Mouse (Mus musculus) midbrain, embryonic 12.5 days (tissue): ENCODE data around the gene Gng3. TPM values are rescaled to one million over a fixed set of nuclear protein-coding genes. Genes with fewer than 3 reads are reported as not detected.
A peak's percentile ranks its signal among the peaks of the same experiment; 100 is the strongest.

Source experiments
- ATAC-seq: fragments of 200-750 bp; cut with Nextera tagmentation; 2 replicates; pipeline ENCODE4 v1.8.0; 2017; ENCODE audit warnings: low read depth, moderate TSS enrichment, moderate library complexity; ENCODE audit not compliant: low FRiP score
- H3K27ac ChIP-seq: fragments of 300-500 bp; sonication (generic); replicated peaks from 2 replicates; pipeline ENCODE4 v1.5.1; 2016; ENCODE audit warnings: mild to moderate bottlenecking
- H3K27me3 ChIP-seq: fragments of 300-500 bp; sonication (generic); 2 replicates; pipeline ENCODE4 v1.6.1; 2016; ENCODE audit warnings: mild to moderate bottlenecking
- H3K36me3 ChIP-seq: fragments of 300-500 bp; sonication (generic); 2 replicates; pipeline ENCODE4 v1.6.1; 2016
- H3K4me1 ChIP-seq: fragments of 300-500 bp; sonication (generic); 2 replicates; pipeline ENCODE4 v1.6.1; 2016
- H3K4me2 ChIP-seq: fragments of 300-500 bp; sonication (generic); replicated peaks from 2 replicates; pipeline ENCODE4 v1.6.1; 2016; ENCODE audit warnings: mild to moderate bottlenecking, moderate library complexity
- H3K4me3 ChIP-seq: fragments of 300-500 bp; sonication (generic); 2 replicates; pipeline ENCODE4 v1.5.1; 2016; ENCODE audit warnings: mild to moderate bottlenecking
- H3K9ac ChIP-seq: fragments of 300-500 bp; sonication (generic); replicated peaks from 2 replicates; pipeline ENCODE4 v1.6.1; 2016; ENCODE audit warnings: mild to moderate bottlenecking, moderate library complexity
- H3K9me3 ChIP-seq: fragments of 300-500 bp; sonication (generic); 2 replicates; pipeline ENCODE4 v1.6.1; 2016; ENCODE audit warnings: mild to moderate bottlenecking
- WGBS: fragments of 180-500 bp; shearing (Covaris S2); methylation state at CpG from one replicate; pipeline ENCODE4 v1.1.7; 2016; 5-methylcytosine and 5-hydroxymethylcytosine counted together
- polyA plus RNA-seq: library from polyadenylated mRNA; unstranded; fragments of >200 nt; fragmentation: Nextera tagmentation; extraction: Ambion mirVana; gene quantifications from 2 replicates; pipeline ENCODE4 v1.2.1, GENCODE M21; 2016

Gng3 gene
- polyA plus RNA-seq, 1 experiment from 2014 or later, result 174 TPM

DNA sequence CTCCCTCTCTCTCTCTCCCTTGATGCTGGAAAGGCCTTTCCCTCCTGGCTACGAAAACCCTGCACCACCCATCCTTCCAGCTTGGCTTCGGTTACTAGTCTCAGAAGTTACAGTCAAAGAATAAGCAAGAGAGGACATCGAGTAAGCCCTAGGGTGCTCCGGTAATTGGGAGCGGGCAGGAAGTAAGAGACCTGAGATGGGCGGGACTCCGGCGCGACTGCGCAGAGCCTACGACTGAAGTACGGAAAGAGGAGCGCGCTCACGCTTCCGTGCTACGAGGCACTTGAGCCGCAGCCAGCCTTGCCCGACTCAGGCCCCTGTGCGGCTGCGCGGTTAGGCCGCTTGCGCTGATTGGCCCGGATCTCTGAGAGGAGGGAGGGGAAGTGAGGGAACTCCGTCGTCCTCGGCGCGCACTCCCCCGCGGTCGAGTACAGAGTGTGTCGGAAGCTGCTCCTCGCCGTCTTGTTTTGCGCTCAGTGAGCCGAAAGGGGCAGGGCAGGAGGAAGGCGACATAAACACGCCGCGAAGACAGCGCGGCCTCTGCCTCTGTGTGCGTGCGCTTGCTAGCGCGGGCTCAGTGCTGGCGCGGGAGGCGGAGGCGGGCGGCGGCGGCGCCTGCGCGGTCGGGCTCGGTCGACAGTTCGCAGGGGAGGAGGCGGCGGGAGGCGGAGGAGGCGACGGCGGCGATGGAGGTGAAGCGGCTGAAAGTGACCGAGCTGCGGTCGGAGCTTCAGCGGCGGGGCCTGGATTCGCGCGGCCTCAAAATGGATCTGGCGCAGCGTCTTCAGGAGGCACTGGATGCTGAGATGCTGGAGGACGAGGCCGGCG is 19.2 kb downstream of the Gng3 start, which contains the start of gene Hnrnpul2:
Hnrnpul2 (plus strand) TSS at position 415 of the 828 bp plus-strand sequence.
- no peaks in the 10 kb centered on the region for H3K27me3 ChIP-seq
- peak within 1 kb of the TSS; percentile 99 for H3K27ac ChIP-seq
- peaks cover 55% of the 10 kb centered on the region for H3K4me1 ChIP-seq
- no peaks in the 10 kb centered on the region for H3K9me3 ChIP-seq
- peaks cover 38% of the 10 kb centered on the region for H3K36me3 ChIP-seq
- H3K4me2 ChIP-seq, result peak within 1 kb of the TSS; percentile 94
- peak within 1 kb of the TSS; percentile 99 for H3K9ac ChIP-seq
- under 1% methylated on average over 81 of the region's 83 CpGs for WGBS
- peak within 1 kb of the TSS; percentile 100 for H3K4me3 ChIP-seq
- ATAC-seq, result peak; percentile 97

DNA sequence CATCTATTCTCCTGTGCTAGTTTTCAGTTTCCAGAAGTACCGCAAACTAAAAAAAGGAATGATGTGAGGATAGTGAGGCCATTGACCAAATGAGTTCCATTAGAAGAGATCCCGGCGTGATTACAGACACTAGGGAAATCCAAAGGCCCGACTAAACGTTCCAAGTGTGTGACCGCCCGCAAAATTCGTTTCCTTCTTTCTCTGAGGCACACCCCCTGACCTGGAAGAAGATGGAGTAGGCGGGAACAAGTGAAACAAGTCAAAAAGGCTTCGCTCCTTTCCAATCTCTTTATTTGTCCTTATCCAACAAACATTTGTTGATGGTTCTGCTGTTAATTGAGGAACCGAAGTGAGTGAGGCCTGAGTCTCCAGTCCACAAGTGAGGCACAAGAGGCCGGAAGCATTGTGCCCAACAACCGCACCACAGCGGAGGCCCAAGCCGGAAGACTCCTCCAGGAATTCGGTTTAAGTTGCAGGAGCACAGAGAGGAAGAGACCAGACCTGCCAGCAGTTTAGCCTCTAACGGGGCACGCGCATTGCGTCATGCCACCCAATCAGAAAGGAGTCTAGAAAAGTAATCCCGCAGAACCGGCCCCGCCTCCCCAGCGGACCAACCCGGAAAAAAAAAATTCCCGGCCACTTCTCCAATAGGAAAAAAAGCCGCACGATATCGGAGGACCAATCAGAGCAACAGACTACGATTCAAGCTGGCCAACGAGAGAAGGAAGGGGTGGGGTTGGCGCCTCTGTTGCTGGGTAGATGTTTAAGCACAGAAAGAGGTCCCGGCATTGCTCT is 20.0 kb downstream of the Gng3 start, which contains the start of gene Ttc9c:
Ttc9c (minus strand) TSS at position 533 of the 795 bp plus-strand sequence.
- H3K27me3 ChIP-seq, result no peaks in the 10 kb centered on the region
- peaks cover 37% of the 10 kb centered on the region for H3K36me3 ChIP-seq
- H3K4me3 ChIP-seq, result peak within 1 kb of the TSS; percentile 100
- H3K9ac ChIP-seq, result peak within 1 kb of the TSS; percentile 99
- ATAC-seq, result peak; percentile 93
- H3K9me3 ChIP-seq, result no peaks in the 10 kb centered on the region
- peaks cover 57% of the 10 kb centered on the region for H3K4me1 ChIP-seq
- H3K27ac ChIP-seq, result peak within 1 kb of the TSS; percentile 99
- H3K4me2 ChIP-seq, result peak within 1 kb of the TSS; percentile 94
- WGBS, result under 1% methylated on average over 33 of the region's 33 CpGs

DNA sequence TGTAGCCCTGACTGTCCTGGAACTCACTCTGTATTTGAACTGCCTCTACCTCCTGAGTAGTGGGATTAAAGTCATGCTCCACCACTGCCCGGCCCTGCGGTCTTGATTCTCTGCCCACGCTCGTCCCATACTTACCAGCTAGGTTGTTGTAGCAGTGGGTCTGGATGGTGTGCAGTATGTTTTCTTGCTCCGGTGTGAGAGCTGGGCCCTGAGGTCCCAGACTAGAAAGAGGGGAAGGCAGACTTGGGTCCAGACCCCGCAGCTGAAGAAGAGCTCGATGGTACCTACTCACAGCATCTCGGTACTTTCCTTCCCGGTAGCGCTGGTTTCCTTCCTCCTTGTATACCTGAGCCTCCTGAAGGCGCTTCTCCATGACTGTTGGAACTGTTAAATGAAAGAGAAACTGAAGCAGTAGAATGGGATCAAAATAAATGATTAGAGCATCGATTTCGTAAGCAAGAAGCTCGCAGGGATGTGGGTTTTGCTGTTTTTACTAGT is 20.6 kb downstream of the Gng3 start:
- Histone ChIP-seq H3K4me3 (peak overlapping the region; percentile 100), H3K27ac (peak overlapping the region; percentile 99), H3K9me3 (no peaks in the 10 kb centered on the region), H3K4me2 (peak overlapping the region; percentile 94), H3K4me1 (peaks cover 55% of the 10 kb centered on the region), H3K27me3 (no peaks in the 10 kb centered on the region), H3K9ac (peak overlapping the region; percentile 86), H3K36me3 (peaks cover 37% of the 10 kb centered on the region)
- 32% methylated on average over 14 of the region's 14 CpGs for WGBS
- ATAC-seq, result no peak

DNA sequence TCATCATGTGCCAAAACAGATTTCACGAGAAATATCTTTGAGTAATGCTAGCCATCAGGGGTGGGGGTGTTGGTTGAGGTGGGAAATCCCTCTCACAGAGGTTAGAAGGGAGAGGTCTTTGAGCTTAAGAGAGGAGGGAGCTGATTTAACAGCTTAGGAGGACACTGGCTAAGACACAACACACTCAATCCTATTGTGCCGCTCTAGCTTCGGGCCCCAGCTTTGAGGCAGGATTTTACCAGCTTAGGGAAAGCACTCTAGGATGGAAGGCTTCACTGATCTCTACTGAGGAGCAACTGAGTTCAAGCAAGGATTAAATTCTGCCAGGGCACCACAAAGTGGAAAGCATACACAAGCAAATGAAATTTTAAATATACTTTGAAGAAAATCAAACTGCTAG is 22.0 kb downstream of the Gng3 start:
- Histone ChIP-seq H3K36me3 (peaks cover 44% of the 10 kb centered on the region), H3K9me3 (no peaks in the 10 kb centered on the region), H3K27ac (no peak overlapping the region), H3K27me3 (no peaks in the 10 kb centered on the region), H3K9ac (peak overlapping the region; percentile 47), H3K4me1 (peaks cover 42% of the 10 kb centered on the region), H3K4me3 (peak overlapping the region; percentile 19), H3K4me2 (peak overlapping the region; percentile 94)
- WGBS, result 37% methylated on average over 3 of the region's 3 CpGs
- ATAC-seq, result no peak

DNA sequence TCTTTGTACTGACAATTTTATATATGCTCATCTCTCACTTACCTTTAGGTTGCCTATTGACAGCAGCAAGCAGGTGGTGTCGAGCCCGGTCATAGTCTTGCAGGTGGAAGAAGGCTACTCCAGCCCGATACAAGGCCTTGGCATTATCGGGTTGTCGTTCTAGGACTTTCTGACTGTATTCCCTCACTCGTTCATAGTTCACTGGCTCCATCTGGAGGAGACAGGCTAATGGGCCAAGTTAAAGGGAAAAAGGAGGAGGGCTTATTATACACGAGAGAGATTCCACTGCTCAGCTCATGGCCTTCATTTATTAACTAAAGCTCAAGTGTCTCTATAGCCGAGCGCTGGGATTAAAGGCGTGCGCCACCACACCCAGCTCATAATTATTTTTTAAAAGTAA is 23.2 kb downstream of the Gng3 start:
- 82% methylated on average over 11 of the region's 11 CpGs for WGBS
- Histone ChIP-seq H3K4me2 (no peak overlapping the region), H3K4me3 (no peak overlapping the region), H3K4me1 (peaks cover 35% of the 10 kb centered on the region), H3K9ac (no peak overlapping the region), H3K36me3 (peaks cover 54% of the 10 kb centered on the region), H3K9me3 (no peaks in the 10 kb centered on the region), H3K27me3 (no peaks in the 10 kb centered on the region), H3K27ac (no peak overlapping the region)
- ATAC-seq, result no peak

DNA sequence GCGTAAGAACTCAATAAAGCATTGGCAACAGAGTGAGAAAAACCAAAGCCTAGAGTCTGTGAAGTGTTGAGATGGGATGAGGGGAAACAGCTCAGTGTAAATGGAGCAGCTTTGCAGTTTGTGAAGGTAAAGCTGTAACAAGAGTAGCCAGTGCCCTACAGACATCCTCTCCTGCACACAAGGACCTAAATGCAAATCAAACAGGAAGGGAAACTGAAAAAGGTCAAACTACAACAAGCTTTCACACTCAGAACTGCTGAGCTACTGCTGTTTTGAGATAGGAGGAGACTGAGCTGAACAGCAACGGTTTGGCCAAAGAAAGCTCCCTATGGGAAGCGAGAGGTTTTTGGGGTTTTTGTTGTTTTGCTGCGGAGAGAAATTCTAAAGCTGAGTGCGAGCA is 32.2 kb downstream of the Gng3 start:
- no peak overlapping the region for H3K4me2 ChIP-seq
- no peaks in the 10 kb centered on the region for H3K9me3 ChIP-seq
- 91% methylated on average over 5 of the region's 5 CpGs for WGBS
- H3K4me1 ChIP-seq, result peaks cover 11% of the 10 kb centered on the region
- no peak overlapping the region for H3K27ac ChIP-seq
- H3K9ac ChIP-seq, result no peak overlapping the region
- no peak overlapping the region for H3K4me3 ChIP-seq
- no peak for ATAC-seq
- no peaks in the 10 kb centered on the region for H3K27me3 ChIP-seq
- peaks cover 66% of the 10 kb centered on the region for H3K36me3 ChIP-seq

DNA sequence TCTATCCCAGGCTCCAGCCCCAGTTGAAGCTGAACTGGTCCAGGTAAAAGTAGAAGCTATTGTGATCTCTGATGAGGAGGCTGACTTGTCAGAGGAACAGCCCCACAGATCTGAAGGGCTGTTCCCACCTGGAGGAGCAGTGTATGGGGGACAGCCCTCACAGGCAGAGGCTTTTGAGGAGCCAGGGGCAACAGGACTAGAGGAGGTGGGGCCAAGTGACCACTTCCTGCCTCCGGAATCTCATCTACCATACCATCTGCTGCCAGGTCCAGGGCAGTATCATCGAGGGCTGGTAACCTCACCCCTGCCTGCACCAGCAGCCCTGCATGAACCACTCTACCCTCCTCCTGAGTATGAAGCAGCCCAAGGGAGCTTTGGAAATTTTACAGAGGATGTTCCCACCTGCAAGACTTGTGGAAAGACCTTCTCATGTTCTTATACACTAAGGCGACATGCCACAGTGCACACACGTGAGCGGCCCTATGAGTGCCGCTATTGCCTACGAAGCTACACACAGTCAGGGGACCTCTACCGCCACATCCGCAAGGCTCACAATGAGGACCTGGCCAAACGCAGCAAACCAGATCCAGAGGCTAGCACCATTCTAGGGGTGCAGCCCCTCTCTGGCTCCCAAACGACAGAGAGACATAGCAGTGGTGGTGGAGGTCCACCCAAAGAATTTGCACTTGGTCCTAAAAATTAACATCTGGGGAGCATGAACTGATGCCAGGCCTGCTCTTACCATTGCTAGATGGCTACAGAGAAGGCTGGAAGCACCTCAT is 34.9 kb downstream of the Gng3 start:
- H3K4me3 ChIP-seq, result no peak overlapping the region
- WGBS, result 93% methylated on average over 11 of the region's 11 CpGs
- ATAC-seq, result no peak
- peaks cover 14% of the 10 kb centered on the region for H3K4me1 ChIP-seq
- peaks cover 45% of the 10 kb centered on the region for H3K36me3 ChIP-seq
- H3K9ac ChIP-seq, result no peak overlapping the region
- no peak overlapping the region for H3K27ac ChIP-seq
- H3K27me3 ChIP-seq, result peaks cover 4% of the 10 kb centered on the region; the same call in 1 of the 2 replicates
- H3K4me2 ChIP-seq, result no peak overlapping the region
- no peaks in the 10 kb centered on the region for H3K9me3 ChIP-seq

DNA sequence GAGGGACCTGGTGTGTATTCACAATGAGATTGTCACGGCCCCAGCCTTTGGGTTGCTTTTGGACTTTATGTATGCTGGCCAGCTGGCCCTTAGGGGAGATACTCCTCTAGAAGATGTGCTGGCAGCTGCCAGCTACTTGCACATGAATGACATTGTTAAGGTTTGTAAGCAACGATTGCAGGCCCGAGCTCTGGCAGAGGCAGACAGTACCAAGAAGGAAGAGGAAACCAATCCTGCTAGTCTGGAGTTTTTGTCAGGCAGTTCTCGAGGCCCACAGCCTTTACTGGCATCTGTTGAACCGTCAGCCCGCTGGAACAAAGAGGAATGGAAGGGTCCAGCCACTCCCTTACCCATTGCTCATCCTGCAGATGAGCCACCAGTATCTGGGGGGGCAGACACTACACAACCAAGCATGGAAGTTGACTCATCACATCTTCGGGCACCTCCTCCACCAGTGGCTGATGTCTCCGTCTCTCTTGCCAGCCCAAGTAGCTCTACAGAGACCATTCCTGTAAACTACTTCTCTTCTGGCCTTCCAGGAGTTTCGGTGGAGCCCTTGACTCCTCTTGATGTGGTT is 35.7 kb downstream of the Gng3 start:
- Histone ChIP-seq H3K4me3 (peak overlapping the region; percentile 66), H3K9me3 (no peaks in the 10 kb centered on the region), H3K4me1 (peaks cover 19% of the 10 kb centered on the region), H3K9ac (0 out of 2 replicates have a peak overlapping the region, but pooled peaks have one; percentile 50), H3K27ac (peak overlapping the region; percentile 88; the same call in 1 of the 2 replicates), H3K27me3 (peaks cover 4% of the 10 kb centered on the region; the same call in 1 of the 2 replicates), H3K4me2 (peak overlapping the region; percentile 59), H3K36me3 (peaks cover 38% of the 10 kb centered on the region)
- ATAC-seq, result no peak
- 90% methylated on average over 9 of the region's 9 CpGs for WGBS

DNA sequence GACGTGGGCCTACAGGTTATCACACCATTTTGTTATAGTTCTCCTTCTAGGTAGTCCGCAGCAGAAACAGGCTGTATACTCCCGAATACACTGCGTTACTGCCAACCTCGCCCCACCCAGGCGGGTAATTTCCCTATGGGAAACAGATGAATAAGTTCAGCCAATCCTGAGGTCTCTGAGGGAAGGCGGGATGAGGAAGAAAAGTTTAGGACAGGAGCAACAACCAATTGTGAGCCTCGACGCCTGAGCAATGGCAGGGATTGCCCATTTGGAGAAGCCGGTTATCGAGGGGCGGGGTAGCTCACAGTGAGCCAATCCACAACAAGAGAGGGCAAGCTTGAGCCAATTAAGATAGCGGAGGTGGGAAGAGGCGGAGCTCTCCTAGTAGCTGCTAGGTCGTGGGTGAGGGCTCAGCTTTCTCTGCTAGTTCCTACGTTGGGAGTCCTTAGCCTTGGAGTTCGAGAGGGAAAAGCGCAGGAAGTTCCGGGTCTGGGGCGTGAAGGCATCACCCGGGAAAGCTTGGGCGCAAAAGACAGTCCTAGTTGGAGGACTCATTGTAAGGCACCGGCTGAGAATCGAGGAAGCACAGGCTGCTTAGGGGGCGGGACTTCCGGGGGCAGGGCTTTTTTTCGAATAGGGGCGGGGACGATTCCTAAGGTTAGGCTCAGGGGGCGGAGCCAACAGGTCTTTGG is 36.7 kb downstream of the Gng3 start, which contains the start of gene Zbtb3:
Zbtb3 (plus strand) TSS at position 426 of the 692 bp plus-strand sequence.
- H3K27me3 ChIP-seq, result peaks cover 4% of the 10 kb centered on the region; the same call in 1 of the 2 replicates
- peak within 1 kb of the TSS; percentile 52 for H3K9ac ChIP-seq
- peaks cover 25% of the 10 kb centered on the region for H3K4me1 ChIP-seq
- no peaks in the 10 kb centered on the region for H3K9me3 ChIP-seq
- H3K36me3 ChIP-seq, result peaks cover 28% of the 10 kb centered on the region
- ATAC-seq, result peak; percentile 97
- peak within 1 kb of the TSS; percentile 88 for H3K27ac ChIP-seq
- WGBS, result under 1% methylated on average over 30 of the region's 30 CpGs
- peak within 1 kb of the TSS; percentile 59 for H3K4me2 ChIP-seq
- peak within 1 kb of the TSS; percentile 66 for H3K4me3 ChIP-seq

DNA sequence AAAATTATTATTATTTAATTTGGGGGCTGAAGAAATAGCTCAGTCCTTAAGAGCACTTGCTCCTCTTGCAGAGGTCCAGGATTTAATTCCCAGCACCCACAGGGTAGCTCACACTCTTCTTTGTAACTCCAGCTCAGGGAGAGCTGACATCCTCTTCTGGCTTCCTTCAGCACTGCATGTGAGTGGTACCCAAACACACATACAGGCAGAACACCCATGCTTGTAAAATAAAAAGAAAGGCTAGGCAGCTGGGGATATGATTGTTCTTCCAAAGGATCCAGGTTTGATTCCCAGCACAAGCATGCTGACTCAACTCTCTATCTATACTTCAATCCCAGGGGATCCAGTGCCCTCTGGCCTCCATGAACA is 40.1 kb downstream of the Gng3 start:
- Histone ChIP-seq H3K36me3 (peaks cover 20% of the 10 kb centered on the region), H3K9me3 (no peaks in the 10 kb centered on the region), H3K4me3 (no peak overlapping the region), H3K4me2 (peak overlapping the region; percentile 93), H3K27me3 (peaks cover 4% of the 10 kb centered on the region; the same call in 1 of the 2 replicates), H3K9ac (no peak overlapping the region; the same call in 1 of the 2 replicates), H3K4me1 (peaks cover 28% of the 10 kb centered on the region), H3K27ac (no peak overlapping the region)
- ATAC-seq, result no peak
